Mouse (Mus musculus): ENCODE measurements around the gene Inafm1. TPM values are rescaled to one million over a fixed set of nuclear protein-coding genes. Genes with fewer than 3 reads are reported as not detected.
"Not testable (repeated sequence)": the region's sequence is repeated elsewhere in the genome, so short reads cannot be mapped to it uniquely, and the experiment has no call there.

Inafm1 gene
- polyA plus RNA-seq, 1 experiment = 427 TPM

- TF ChIP-seq GATA1 (IDR thresholded peaks at IDR 0.05; ENCODE audit: low read length) = no peak
Observed at GRCm38 (mm10) chr7:16308555-16309317, 35.3 kb upstream of the Inafm1 start.

GRCm38 (mm10) chr7:16308093-16308492 is 34.7 kb upstream of the Inafm1 start, which contains the start of gene Bbc3:
TSS of gene Bbc3 (plus strand) at chr7:16308393.
- TF ChIP-seq GATA1 (IDR thresholded peaks at IDR 0.05; ENCODE audit: low read length) = not testable (repeated sequence)

GRCm38 (mm10) chr7:16299419-16300035 is 26.1 kb upstream of the Inafm1 start:
- TF ChIP-seq GATA1 (IDR thresholded peaks at IDR 0.05; ENCODE audit: low read length) = no peak

- TF ChIP-seq GATA1 (IDR thresholded peaks at IDR 0.05; ENCODE audit: low read length) = no peak
Observed at GRCm38 (mm10) chr7:16298927-16299326, 25.5 kb upstream of the Inafm1 start.

- TF ChIP-seq GATA1 (IDR thresholded peaks at IDR 0.05; ENCODE audit: low read length) = no peak
Observed at GRCm38 (mm10) chr7:16297616-16298015, 24.2 kb upstream of the Inafm1 start.

- no peak for TF ChIP-seq GATA1 (IDR thresholded peaks at IDR 0.05; ENCODE audit: low read length)
Observed at GRCm38 (mm10) chr7:16296766-16297390, 23.5 kb upstream of the Inafm1 start.

GRCm38 (mm10) chr7:16296146-16296545 is 22.7 kb upstream of the Inafm1 start:
- no peak for TF ChIP-seq GATA1 (IDR thresholded peaks at IDR 0.05; ENCODE audit: low read length)

- no peak for TF ChIP-seq GATA1 (IDR thresholded peaks at IDR 0.05; ENCODE audit: low read length)
Observed at GRCm38 (mm10) chr7:16295321-16295900, 22.0 kb upstream of the Inafm1 start.

GRCm38 (mm10) chr7:16294837-16295236 is 21.4 kb upstream of the Inafm1 start:
- TF ChIP-seq GATA1 (IDR thresholded peaks at IDR 0.05; ENCODE audit: low read length) = peak; percentile 7

- no peak for TF ChIP-seq GATA1 (IDR thresholded peaks at IDR 0.05; ENCODE audit: low read length)
Observed at GRCm38 (mm10) chr7:16294346-16294745, 20.9 kb upstream of the Inafm1 start.

- no peak for TF ChIP-seq GATA1 (IDR thresholded peaks at IDR 0.05; ENCODE audit: low read length)
Observed at GRCm38 (mm10) chr7:16287791-16288190, 14.4 kb upstream of the Inafm1 start.

GRCm38 (mm10) chr7:16287016-16287415 is 13.6 kb upstream of the Inafm1 start:
- no peak for TF ChIP-seq GATA1 (IDR thresholded peaks at IDR 0.05; ENCODE audit: low read length)

GRCm38 (mm10) chr7:16286026-16286961 is 12.9 kb upstream of the Inafm1 start, which contains the start of gene Ccdc9:
TSS of gene Ccdc9 (minus strand) at chr7:16286795.
- no peak for TF ChIP-seq GATA1 (IDR thresholded peaks at IDR 0.05; ENCODE audit: low read length)

- no peak for TF ChIP-seq GATA1 (IDR thresholded peaks at IDR 0.05; ENCODE audit: low read length)
Observed at GRCm38 (mm10) chr7:16285450-16286025, 12.1 kb upstream of the Inafm1 start.

- TF ChIP-seq GATA1 (IDR thresholded peaks at IDR 0.05; ENCODE audit: low read length) = no peak
Observed at GRCm38 (mm10) chr7:16284904-16285303, 11.5 kb upstream of the Inafm1 start.

All from G1E-ER4 (cell line).